Mouse (Mus musculus) embryonic facial prominence, embryonic 11.5 days (tissue): ENCODE measurements around the gene Tmigd3. TPM values are rescaled to one million over a fixed set of nuclear protein-coding genes. Genes with fewer than 3 reads are reported as not detected.
"Not testable (repeated sequence)": the region's sequence is repeated elsewhere in the genome, so short reads cannot be mapped to it uniquely, and the experiment has no call there.

ENCODE experiments used
- ATAC-seq: fragments of 200-750 bp; cut with Nextera tagmentation; replicated peaks from 2 replicates; pipeline ENCODE4 v1.8.0; 2017; ENCODE audit warnings: low read depth; ENCODE audit not compliant: insufficient number of reproducible peaks, low FRiP score, low TSS enrichment
- DNase-seq: peaks from one replicate; pipeline ENCODE4 v3.0.0-alpha.2; 2015; ENCODE audit warnings: low spot score
- H3K27ac ChIP-seq: fragments of 300-500 bp; sonication (generic); replicated peaks from 2 replicates; pipeline ENCODE4 v1.5.1; 2014; ENCODE audit warnings: mild to moderate bottlenecking, low read depth, low read length, control low read depth
- H3K27me3 ChIP-seq: fragments of 300-500 bp; sonication (generic); 2 replicates; pipeline ENCODE4 v1.6.1; 2014; ENCODE audit warnings: mild to moderate bottlenecking, low read length, moderate library complexity, mixed read lengths; ENCODE audit not compliant: control insufficient read depth, insufficient read depth
- H3K36me3 ChIP-seq: fragments of 300-500 bp; sonication (generic); replicated peaks from 2 replicates; pipeline ENCODE4 v1.6.1; 2014; ENCODE audit warnings: low read depth, mild to moderate bottlenecking, low read length, moderate library complexity, mixed read lengths; ENCODE audit not compliant: control insufficient read depth, insufficient read depth
- H3K4me1 ChIP-seq: fragments of 300-500 bp; sonication (generic); 2 replicates; pipeline ENCODE4 v1.6.1; 2014; ENCODE audit warnings: low read length, mixed read lengths; ENCODE audit not compliant: control insufficient read depth, insufficient read depth
- H3K4me2 ChIP-seq: fragments of 300-500 bp; sonication (generic); 2 replicates; pipeline ENCODE4 v1.6.1; 2014; ENCODE audit warnings: low read depth, mild to moderate bottlenecking, control low read depth, low read length, moderate library complexity
- H3K4me3 ChIP-seq: fragments of 300-500 bp; sonication (generic); 2 replicates; pipeline ENCODE4 v1.5.1; 2014; ENCODE audit warnings: low read depth, low read length, control low read depth
- H3K9ac ChIP-seq: fragments of 300-500 bp; sonication (generic); replicated peaks from 2 replicates; pipeline ENCODE4 v1.6.1; 2014; ENCODE audit warnings: mild to moderate bottlenecking, control low read depth, low read length
- H3K9me3 ChIP-seq: fragments of 300-500 bp; sonication (generic); replicated peaks from 2 replicates; pipeline ENCODE4 v1.6.1; 2016; ENCODE audit warnings: mild to moderate bottlenecking, low read length, inconsistent platforms, mixed read lengths; ENCODE audit not compliant: control insufficient read depth
- WGBS: fragments of 180-500 bp; shearing (Covaris S2); extraction: QIAGEN DNeasy Blood & Tissue Kit; methylation state at CpG from one replicate; pipeline ENCODE4 v1.1.7; 2014; 5-methylcytosine and 5-hydroxymethylcytosine counted together
- polyA plus RNA-seq: library from polyadenylated mRNA; unstranded; fragments of >200 nt; fragmentation: Nextera tagmentation; extraction: Ambion mirVana; gene quantifications from 2 replicates; pipeline ENCODE4 v1.2.1, GENCODE M21; 2014

The Tmigd3 gene
- polyA plus RNA-seq, 1 experiment from 2014 or later = not detected

GRCm38 (mm10) chr3:105920743-105921142 lies 50.0 kb downstream of the Tmigd3 start:
- H3K4me3 ChIP-seq, H3K27ac ChIP-seq, ATAC-seq, H3K9ac ChIP-seq, H3K4me1 ChIP-seq, H3K4me2 ChIP-seq, H3K27me3 ChIP-seq, DNase-seq, H3K9me3 ChIP-seq, H3K36me3 ChIP-seq: not testable (repeated sequence)

GRCm38 (mm10) chr3:105921959-105922358 lies 51.3 kb downstream of the Tmigd3 start:
- Histone ChIP-seq H3K36me3 (no peaks in the 10 kb centered on the region), H3K27me3 (no peaks in the 10 kb centered on the region), H3K4me1 (no peaks in the 10 kb centered on the region), H3K4me3 (no peak overlapping the region), H3K9me3 (no peaks in the 10 kb centered on the region), H3K9ac (no peak overlapping the region), H3K4me2 (no peak overlapping the region), H3K27ac (no peak overlapping the region)
- no peak for DNase-seq
- no peak for ATAC-seq
- 73% methylated on average over 2 of the region's 2 CpGs for WGBS

DNA sequence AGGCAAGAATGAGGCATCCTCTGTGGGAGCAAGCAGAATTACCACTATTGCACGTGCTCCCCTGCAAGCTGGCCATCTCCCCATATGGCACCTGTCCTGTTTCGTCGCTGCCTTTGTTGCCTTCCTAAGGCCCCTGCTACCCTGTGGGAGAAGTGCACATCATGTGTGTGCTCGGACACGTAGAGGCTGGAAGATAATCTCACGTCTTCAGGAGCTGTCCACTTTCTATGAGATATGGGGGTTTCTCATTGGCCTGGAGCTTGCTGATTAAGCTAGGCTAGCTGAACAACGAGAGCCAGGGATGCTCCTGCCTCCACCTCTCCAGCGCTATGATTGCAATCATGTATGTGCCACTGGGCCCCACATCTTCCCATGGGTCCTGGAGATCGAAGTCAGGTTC lies 53.9 kb downstream of the Tmigd3 start:
- no peaks in the 10 kb centered on the region for H3K9me3 ChIP-seq
- no peaks in the 10 kb centered on the region for H3K4me1 ChIP-seq
- H3K4me3 ChIP-seq = no peak overlapping the region
- no peak overlapping the region for H3K4me2 ChIP-seq
- DNase-seq = no peak
- no peak for ATAC-seq
- H3K27ac ChIP-seq = no peak overlapping the region
- 82% methylated on average over 9 of the region's 9 CpGs for WGBS
- no peak overlapping the region for H3K9ac ChIP-seq
- H3K27me3 ChIP-seq = no peaks in the 10 kb centered on the region
- no peaks in the 10 kb centered on the region for H3K36me3 ChIP-seq

DNA sequence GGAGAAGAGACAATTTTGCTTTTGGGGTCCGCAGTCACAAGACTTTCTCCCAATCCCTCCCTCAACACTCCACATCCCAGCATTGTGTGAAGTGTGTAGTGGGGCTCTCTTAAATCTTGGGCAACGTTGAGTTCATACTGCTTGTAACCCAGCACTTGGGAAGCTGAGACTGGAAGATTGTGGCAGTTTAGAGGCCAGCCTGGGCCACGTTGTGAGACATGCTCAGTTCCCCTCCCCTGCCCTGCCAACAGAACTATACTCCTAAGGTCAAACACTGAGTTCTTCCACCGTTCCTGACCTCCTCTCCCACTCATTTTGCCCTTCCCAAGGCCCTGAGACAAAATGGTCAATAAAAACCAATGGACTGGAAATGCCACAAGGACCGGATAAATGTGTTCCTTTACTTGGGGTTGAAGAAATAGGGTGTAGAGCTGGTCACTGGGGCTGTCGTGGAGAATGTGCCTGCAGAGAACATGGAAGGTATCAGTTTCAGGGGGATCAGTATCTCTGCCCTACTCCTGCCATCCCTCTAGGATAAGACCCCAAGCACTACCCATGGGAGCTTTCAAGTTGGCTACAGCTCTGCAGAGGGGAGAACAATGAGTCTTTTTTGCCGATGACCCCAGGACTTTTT lies 57.0 kb downstream of the Tmigd3 start:
- Histone ChIP-seq H3K9ac (no peak overlapping the region), H3K27ac (no peak overlapping the region), H3K4me2 (no peak overlapping the region), H3K9me3 (no peaks in the 10 kb centered on the region), H3K36me3 (no peaks in the 10 kb centered on the region), H3K27me3 (no peaks in the 10 kb centered on the region), H3K4me3 (no peak overlapping the region), H3K4me1 (no peaks in the 10 kb centered on the region)
- no peak for ATAC-seq
- WGBS = 82% methylated on average over 7 of the region's 7 CpGs
- no peak for DNase-seq

DNA sequence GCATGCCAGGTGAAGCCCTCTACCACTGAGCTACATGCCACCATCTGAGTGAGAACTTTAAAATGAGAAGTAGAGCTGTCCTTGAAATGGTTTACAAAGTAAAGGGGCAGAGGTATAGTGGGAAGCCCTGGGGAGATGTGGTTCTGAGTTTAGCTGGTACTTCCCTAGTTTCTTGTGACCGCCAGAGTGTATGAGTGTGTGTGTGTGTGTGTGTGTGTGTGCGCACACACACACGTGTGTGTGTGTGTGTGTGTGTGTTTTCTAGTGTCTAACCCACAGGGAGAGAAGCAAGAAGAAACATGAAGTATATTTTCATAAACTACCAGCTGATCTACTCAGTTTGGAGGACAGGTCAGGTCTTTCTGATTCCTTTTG lies 57.5 kb downstream of the Tmigd3 start:
- no peaks in the 10 kb centered on the region for H3K27me3 ChIP-seq
- no peak for ATAC-seq
- no peaks in the 10 kb centered on the region for H3K9me3 ChIP-seq

DNA sequence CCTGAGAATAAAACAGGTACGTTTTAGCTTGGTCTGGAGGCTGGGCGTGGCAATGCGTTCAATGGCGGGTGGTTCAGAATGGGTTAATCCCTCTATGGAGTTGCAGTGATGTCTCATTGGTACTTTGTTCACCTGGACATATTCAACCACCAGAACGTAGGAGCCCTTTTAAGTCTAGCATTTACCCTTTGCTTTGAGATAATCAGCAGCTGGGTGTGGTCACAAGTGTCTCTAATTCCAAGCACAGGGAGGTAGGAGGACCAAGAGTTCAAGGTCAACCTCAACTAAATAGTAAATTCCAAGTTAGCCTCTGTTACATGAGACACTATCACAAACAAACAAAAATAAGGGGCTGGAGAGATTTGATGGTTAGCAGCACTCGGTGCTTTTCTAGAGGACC lies 58.1 kb downstream of the Tmigd3 start:
- Histone ChIP-seq H3K9ac (no peak overlapping the region), H3K36me3 (no peaks in the 10 kb centered on the region), H3K4me2 (no peak overlapping the region), H3K4me3 (no peak overlapping the region), H3K9me3 (no peaks in the 10 kb centered on the region), H3K27ac (no peak overlapping the region), H3K27me3 (no peaks in the 10 kb centered on the region), H3K4me1 (no peaks in the 10 kb centered on the region)
- no peak for DNase-seq
- no peak for ATAC-seq
- 82% methylated on average over 6 of the region's 6 CpGs for WGBS

More for the DNA sequence above, 57.5 kb downstream of the Tmigd3 start:
- Histone ChIP-seq H3K9ac (no peak overlapping the region), H3K36me3 (no peaks in the 10 kb centered on the region), H3K27ac (no peak overlapping the region), H3K4me1 (no peaks in the 10 kb centered on the region), H3K4me3 (no peak overlapping the region), H3K4me2 (no peak overlapping the region)
- no peak for DNase-seq
- 91% methylated on average over 3 of the region's 3 CpGs for WGBS

DNA sequence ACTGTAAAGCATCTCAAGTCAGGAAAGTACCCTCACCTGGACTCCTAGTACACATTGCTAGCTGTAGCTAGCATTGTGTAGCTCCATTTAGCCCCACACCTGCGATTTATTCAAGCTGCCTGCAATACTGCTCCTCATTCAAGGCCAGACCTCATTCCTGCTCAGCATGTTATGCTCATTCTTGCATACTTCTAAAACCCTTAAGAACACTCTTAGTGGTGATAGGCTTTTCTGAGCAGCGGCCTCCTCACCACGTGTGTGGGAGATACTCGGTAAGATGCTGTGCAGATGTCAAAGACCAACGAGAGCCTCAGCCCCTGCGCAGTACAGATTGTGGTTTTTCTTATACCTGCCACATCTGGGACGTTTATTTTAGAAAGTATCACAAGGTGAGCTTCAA lies 59.1 kb downstream of the Tmigd3 start:
- H3K9ac ChIP-seq = no peak overlapping the region
- no peak overlapping the region for H3K4me2 ChIP-seq
- no peaks in the 10 kb centered on the region for H3K4me1 ChIP-seq
- H3K27ac ChIP-seq = no peak overlapping the region; the same call in 1 of the 2 replicates
- DNase-seq = no peak
- H3K36me3 ChIP-seq = no peaks in the 10 kb centered on the region
- H3K27me3 ChIP-seq = no peaks in the 10 kb centered on the region
- no peak overlapping the region for H3K4me3 ChIP-seq
- ATAC-seq = no peak
- no peaks in the 10 kb centered on the region for H3K9me3 ChIP-seq
- 85% methylated on average over 7 of the region's 7 CpGs for WGBS

DNA sequence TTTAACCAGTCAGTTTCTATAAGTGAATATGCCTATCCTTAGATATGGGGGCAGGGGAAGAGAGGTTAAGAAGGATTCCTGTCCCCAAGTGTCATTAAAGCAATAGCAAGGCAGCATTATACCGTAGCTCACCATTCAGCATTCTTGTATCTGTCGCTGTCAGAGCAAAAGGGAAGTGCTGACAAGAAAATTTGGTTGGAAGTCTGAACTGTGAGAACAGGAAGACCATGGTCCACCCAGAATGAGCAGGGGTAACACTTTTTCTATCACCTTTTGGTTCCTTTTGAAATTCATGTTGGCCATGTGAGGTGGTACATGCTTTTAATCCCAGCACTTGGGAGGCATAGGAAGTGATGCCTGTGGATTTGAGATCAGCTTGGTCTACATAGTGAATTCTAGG lies 60.4 kb downstream of the Tmigd3 start:
- H3K9me3 ChIP-seq = no peaks in the 10 kb centered on the region
- H3K4me2 ChIP-seq = no peak overlapping the region
- no peaks in the 10 kb centered on the region for H3K27me3 ChIP-seq
- DNase-seq (no peak), ATAC-seq (no peak)
- no peak overlapping the region for H3K4me3 ChIP-seq
- 92% methylated on average over 2 of the region's 2 CpGs for WGBS
- H3K36me3 ChIP-seq = no peaks in the 10 kb centered on the region
- H3K27ac ChIP-seq = no peak overlapping the region
- H3K4me1 ChIP-seq = no peaks in the 10 kb centered on the region
- no peak overlapping the region for H3K9ac ChIP-seq
